Mouse (Mus musculus) limb, embryonic 14.5 days (tissue): ENCODE data around the gene Echs1. TPM values are rescaled to one million over a fixed set of nuclear protein-coding genes. Genes with fewer than 3 reads are reported as not detected.

Experiments used
- ATAC-seq: fragments of 200-750 bp; cut with Nextera tagmentation; 2 replicates; pipeline ENCODE4 v1.8.0; 2017; ENCODE audit warnings: low read depth, moderate number of reproducible peaks, moderate TSS enrichment; ENCODE audit not compliant: low FRiP score
- DNase-seq: peaks from one replicate; pipeline ENCODE4 v3.0.0-alpha.2; 2015; ENCODE audit warnings: low spot score
- H3K27ac ChIP-seq: fragments of 300-500 bp; sonication (generic); replicated peaks from 2 replicates; pipeline ENCODE4 v1.5.1; 2014; ENCODE audit warnings: low read depth, mild to moderate bottlenecking, low read length, moderate library complexity, mixed read lengths
- H3K27me3 ChIP-seq: fragments of 300-500 bp; sonication (generic); 2 replicates; pipeline ENCODE4 v1.6.1; 2014; ENCODE audit warnings: low read length, mixed read lengths; ENCODE audit not compliant: control insufficient read depth, insufficient read depth
- H3K36me3 ChIP-seq: fragments of 300-500 bp; sonication (generic); 2 replicates; pipeline ENCODE4 v1.6.1; 2014; ENCODE audit warnings: mild to moderate bottlenecking, low read length, moderate library complexity, mixed read lengths; ENCODE audit not compliant: control insufficient read depth, insufficient read depth
- H3K4me1 ChIP-seq: fragments of 300-500 bp; sonication (generic); 2 replicates; pipeline ENCODE4 v1.6.1; 2014; ENCODE audit warnings: antibody characterized with exemption, low read length, mixed read lengths; ENCODE audit not compliant: control insufficient read depth, insufficient read depth
- H3K4me2 ChIP-seq: fragments of 300-500 bp; sonication (generic); replicated peaks from 2 replicates; pipeline ENCODE4 v1.6.1; 2014; ENCODE audit warnings: low read depth, mild to moderate bottlenecking, low read length, moderate library complexity; ENCODE audit not compliant: severe bottlenecking
- H3K4me3 ChIP-seq: fragments of 300-500 bp; sonication (generic); replicated peaks from 2 replicates; pipeline ENCODE4 v1.5.1; 2014; ENCODE audit warnings: low read length
- H3K9ac ChIP-seq: fragments of 300-500 bp; sonication (generic); 2 replicates; pipeline ENCODE4 v1.6.1; 2014; ENCODE audit warnings: mild to moderate bottlenecking, low read depth, low read length, moderate library complexity; ENCODE audit not compliant: severe bottlenecking
- H3K9me3 ChIP-seq: fragments of 300-500 bp; sonication (generic); 2 replicates; pipeline ENCODE4 v1.6.1; 2016; ENCODE audit warnings: low read length; ENCODE audit not compliant: control insufficient read depth
- POLR2A ChIP-seq: fragments of 200-500 bp; IDR thresholded peaks from 2 replicates; pipeline ENCODE4 v1.8.0; 2012; ENCODE audit warnings: inconsistent platforms, mild to moderate bottlenecking, moderate library complexity, borderline replicate concordance; ENCODE audit not compliant: insufficient read depth, insufficient read length; ENCODE audit errors: extremely low read depth
- WGBS: fragments of 180-500 bp; shearing (Covaris S2); extraction: QIAGEN DNeasy Blood & Tissue Kit; methylation state at CpG from one replicate; pipeline ENCODE4 v1.1.7; 2014; 5-methylcytosine and 5-hydroxymethylcytosine counted together
- polyA plus RNA-seq, 2 experiments: library from polyadenylated mRNA; depleted of rRNA in 1 of 2; stranded (reverse) in 1 of 2; unstranded in 1 of 2; fragments of >200 nt; fragmentation: Nextera tagmentation in 1 of 2; extraction: Ambion mirVana in 1 of 2; gene quantifications; 2 replicates each; pipeline versions ENCODE4 v1.2.1 to v1.2.3; 2012 to 2014

Gene Echs1
- polyA plus RNA-seq, 2 experiments = 127 to 153 TPM

DNA sequence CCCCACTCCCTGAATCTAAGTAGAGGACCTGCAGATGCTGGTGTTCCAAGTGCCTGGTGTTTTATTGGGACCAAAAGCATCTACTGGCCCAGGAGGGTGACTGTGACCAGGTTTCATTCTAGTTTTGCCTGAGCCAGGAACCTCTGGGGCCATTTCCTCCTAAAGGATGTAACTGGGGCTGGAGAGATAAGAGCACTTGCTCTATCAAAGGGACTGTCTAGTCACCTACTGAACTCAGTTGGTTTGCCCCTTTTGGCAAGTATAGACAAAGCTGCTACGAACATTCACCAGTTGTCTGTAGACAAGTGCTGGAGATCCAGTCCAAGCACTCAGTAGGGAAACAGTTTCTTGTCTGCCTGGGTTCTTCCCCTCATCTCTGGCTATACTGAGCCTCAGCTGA lies 17.8 kb downstream of the Echs1 start:
- Histone ChIP-seq H3K4me2 (no peak overlapping the region), H3K27me3 (no peaks in the 10 kb centered on the region), H3K9me3 (no peaks in the 10 kb centered on the region), H3K36me3 (no peaks in the 10 kb centered on the region), H3K4me1 (0 out of 2 replicates have a peak, but pooled peaks cover 3% of the 10 kb centered on the region), H3K9ac (no peak overlapping the region), H3K4me3 (no peak overlapping the region), H3K27ac (no peak overlapping the region)
- ATAC-seq (no peak), DNase-seq (no peak)
- TF ChIP-seq POLR2A = no peak
- 100% methylated on average over 1 of the region's 1 CpGs for WGBS

DNA sequence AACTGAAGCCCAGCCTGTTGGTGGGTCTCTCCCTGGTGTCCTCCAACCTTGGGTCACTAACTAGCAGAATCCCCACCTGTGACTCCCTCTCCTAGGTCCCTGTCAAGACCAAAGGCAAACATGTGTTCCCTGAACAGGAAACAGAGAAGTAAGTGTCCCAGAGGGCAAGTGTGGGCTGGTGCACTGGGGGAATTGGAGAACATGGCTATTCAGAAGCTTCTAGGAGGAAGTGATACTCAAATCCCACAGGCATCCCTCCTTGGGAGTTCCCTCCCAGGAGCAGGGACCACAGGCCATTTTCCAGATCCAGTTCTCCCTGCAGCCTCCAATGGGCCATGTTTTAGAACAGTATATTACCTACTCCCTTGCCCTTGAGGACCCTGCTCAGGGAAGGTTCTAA lies 20.2 kb downstream of the Echs1 start:
- no peak overlapping the region for H3K27ac ChIP-seq
- no peaks in the 10 kb centered on the region for H3K4me1 ChIP-seq
- ATAC-seq (no peak), DNase-seq (no peak)
- H3K4me2 ChIP-seq = no peak overlapping the region
- no peaks in the 10 kb centered on the region for H3K27me3 ChIP-seq
- no peaks in the 10 kb centered on the region for H3K9me3 ChIP-seq
- TF ChIP-seq POLR2A = no peak
- no peak overlapping the region for H3K9ac ChIP-seq
- no peak overlapping the region for H3K4me3 ChIP-seq
- no peaks in the 10 kb centered on the region for H3K36me3 ChIP-seq

DNA sequence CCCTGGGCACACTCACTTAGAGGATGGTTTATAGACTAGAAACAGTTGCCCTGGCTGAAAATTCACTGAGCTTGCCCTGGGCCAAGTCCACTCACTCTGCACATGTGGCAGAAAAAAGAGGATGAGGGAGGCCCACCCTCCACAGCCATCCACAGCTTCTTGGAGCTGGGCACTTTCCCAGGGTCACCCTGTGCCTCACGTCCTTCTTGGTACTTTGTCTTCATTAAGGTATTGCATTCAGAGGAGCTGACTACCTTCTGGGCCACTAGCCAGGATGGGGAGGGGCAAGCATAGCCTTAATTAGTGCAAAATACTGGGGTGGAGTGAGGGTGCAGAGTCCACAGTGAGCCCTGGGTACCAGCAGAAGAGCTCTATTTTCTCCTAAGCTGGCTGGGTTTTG lies 20.7 kb downstream of the Echs1 start:
- Histone ChIP-seq H3K27me3 (no peaks in the 10 kb centered on the region), H3K9ac (no peak overlapping the region), H3K4me1 (no peaks in the 10 kb centered on the region), H3K36me3 (no peaks in the 10 kb centered on the region), H3K9me3 (no peaks in the 10 kb centered on the region), H3K4me2 (no peak overlapping the region), H3K4me3 (no peak overlapping the region), H3K27ac (no peak overlapping the region)
- no peak for DNase-seq
- no peak for TF ChIP-seq POLR2A
- ATAC-seq = no peak
- WGBS = 24% methylated on average over 1 of the region's 1 CpGs

DNA sequence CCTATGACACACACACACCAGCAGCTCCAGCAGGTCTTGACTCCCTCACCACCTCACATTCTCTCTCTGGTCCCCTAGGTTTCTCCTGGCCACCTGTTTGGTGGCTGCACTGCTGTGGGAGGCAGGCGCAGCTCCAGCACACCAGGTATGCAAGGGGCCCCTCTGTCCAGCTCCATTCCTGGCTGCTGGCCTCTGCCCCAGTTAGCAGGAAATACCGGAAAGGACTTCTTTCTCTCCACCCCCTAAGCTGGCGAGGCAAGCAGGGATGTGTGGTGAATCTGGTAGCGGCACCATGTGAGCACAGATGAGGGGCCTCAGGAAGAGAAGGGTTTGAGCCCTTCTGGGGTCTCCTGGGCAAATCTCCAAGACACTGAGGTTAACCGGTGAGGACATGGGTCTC lies 21.3 kb downstream of the Echs1 start:
- ATAC-seq (no peak), DNase-seq (no peak)
- Histone ChIP-seq H3K4me2 (no peak overlapping the region), H3K27me3 (no peaks in the 10 kb centered on the region), H3K9me3 (no peaks in the 10 kb centered on the region), H3K4me3 (no peak overlapping the region), H3K4me1 (no peaks in the 10 kb centered on the region), H3K27ac (no peak overlapping the region), H3K9ac (no peak overlapping the region), H3K36me3 (no peaks in the 10 kb centered on the region)
- TF ChIP-seq POLR2A = no peak
- WGBS = 41% methylated on average over 5 of the region's 5 CpGs

DNA sequence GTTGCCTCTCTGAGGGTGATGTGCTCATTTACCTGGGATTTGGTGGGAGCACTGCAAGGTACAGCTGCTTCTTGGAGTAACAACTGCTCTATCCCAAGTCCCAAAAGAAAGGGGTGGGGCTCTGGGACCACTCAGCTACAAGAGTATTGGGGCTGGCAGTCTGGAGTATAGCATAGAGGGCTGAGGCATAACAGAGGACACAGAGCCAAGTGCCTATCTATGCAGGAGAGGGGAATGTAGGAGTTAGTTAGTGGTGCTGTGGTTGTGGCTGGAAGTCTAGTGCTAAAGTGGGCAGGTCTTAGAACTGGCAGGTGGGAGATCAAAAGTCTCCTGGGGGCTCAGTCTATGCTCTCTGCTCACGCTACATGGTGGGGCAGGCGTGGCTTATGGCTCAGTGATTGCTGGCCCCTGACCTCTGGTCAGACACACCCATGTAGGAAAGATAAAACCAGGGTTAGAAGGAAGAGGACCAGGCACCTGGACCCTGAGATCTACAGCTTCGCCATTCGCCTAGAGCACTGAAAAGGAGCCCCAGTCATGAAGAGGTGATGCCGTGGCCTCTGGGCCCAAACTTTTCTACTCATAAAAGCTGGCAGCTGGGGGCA lies 23.2 kb downstream of the Echs1 start, which contains the start of gene Prap1:
TSS of gene Prap1 (plus strand) at position 472 of the 605 bp plus-strand sequence.
- Histone ChIP-seq H3K9ac (no peak within 1 kb of the TSS), H3K36me3 (no peaks in the 10 kb centered on the region), H3K9me3 (no peaks in the 10 kb centered on the region), H3K4me2 (no peak within 1 kb of the TSS), H3K4me3 (no peak within 1 kb of the TSS), H3K4me1 (no peaks in the 10 kb centered on the region), H3K27me3 (no peaks in the 10 kb centered on the region), H3K27ac (no peak within 1 kb of the TSS)
- WGBS = 62% methylated on average over 5 of the region's 5 CpGs
- no peak for ATAC-seq
- TF ChIP-seq POLR2A = no peak
- DNase-seq = no peak

DNA sequence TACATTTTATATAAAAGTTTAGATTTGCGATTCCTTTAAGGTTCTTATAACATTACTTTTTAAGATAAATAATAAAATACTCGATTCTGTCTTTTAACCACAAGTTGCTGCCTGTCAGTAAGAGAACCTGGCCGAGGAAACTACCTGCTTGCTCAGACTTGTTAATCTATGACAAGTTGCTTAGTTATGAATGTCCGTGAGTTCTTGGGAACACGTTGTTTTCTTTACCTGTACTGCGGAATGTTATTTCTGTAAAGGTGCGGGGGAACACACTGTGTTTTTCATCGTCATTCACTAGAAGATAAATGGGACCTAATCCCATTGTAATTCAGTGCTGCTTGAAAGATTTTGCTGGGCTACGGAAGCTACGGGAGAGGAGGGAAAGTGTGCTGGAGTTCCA lies 25.7 kb downstream of the Echs1 start:
- no peak for DNase-seq
- Histone ChIP-seq H3K27me3 (no peaks in the 10 kb centered on the region), H3K36me3 (no peaks in the 10 kb centered on the region), H3K4me2 (no peak overlapping the region), H3K27ac (no peak overlapping the region), H3K9me3 (no peaks in the 10 kb centered on the region), H3K4me1 (no peaks in the 10 kb centered on the region), H3K4me3 (no peak overlapping the region), H3K9ac (no peak overlapping the region)
- no peak for TF ChIP-seq POLR2A
- ATAC-seq = no peak
- 75% methylated on average over 10 of the region's 10 CpGs for WGBS
